Mouse (Mus musculus): ENCODE results near the gene Sp2.

DNA sequence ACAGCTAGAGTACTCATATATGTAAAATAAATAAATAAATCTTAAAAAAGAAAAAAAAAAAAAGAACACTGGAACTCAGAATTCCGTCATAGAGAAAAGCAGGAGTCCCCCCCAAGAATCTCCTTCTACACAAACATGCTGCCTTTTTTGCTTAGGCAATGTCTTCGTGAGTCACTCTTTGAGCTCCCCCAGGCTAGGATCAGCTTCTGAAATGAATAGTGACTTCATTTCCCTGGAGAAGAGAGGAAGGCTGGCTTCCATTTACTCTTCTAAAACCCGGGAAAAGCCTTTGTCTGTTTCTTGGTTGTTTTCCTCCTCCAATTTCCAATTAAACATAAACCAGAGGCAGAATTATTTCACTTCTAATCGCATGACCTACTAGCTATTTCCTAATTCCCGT lies 9.9 kb downstream of the Sp2 start:
- no peak for TF ChIP-seq CTCF (IDR thresholded peaks at IDR 0.05; ENCODE audit: insufficient read depth, low read depth, low read length)
- no peak for TF ChIP-seq POLR2A (IDR thresholded peaks at IDR 0.05; ENCODE audit: insufficient read depth, low read depth, low read length)
